Mouse (Mus musculus): ENCODE measurements around the gene Abhd14a.

DNA sequence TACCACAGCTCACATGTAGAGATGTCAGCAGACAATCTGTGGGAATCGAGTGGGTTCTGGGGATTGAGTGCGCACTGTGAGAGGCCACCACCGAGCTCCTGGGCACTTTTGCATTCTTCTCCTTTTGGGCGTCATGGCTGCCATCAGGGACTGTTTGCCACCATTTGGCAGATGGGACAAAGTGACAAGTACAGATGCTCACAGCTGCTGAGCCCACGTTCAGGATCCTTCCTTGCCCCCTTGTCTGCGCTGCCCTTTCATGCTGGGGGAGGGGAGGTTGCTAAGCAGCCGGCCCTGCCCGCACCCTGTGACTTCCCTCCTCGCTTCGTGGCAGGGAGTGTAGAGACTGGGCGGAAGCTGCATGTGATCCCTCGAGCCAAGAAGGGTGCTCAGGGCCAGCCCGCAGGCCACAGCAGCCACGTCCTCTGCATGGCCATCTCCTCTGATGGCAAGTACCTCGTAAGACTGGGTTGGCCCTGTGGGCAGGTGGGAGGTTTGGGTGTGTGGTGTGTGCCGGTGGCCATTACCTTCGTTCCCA lies 35.2 kb upstream of the Abhd14a start:
- no peak for TF ChIP-seq GATA1 (IDR thresholded peaks at IDR 0.05; ENCODE audit: low read length)
- no peak for TF ChIP-seq TAL1 (IDR thresholded peaks at IDR 0.05; ENCODE audit: low read length)

All from erythroblast, embryonic 14.5 days (primary cell).